In genomic region chr8:60889843-60890519, GRCm38 (mm10) we compare ENCODE assay signal across 8 mouse cellular contexts. TPM values are rescaled to one million over a fixed set of nuclear protein-coding genes. Genes with fewer than 3 reads are reported as not detected.
DNase-seq lines count a peak whose midpoint lies in the region; ATAC-seq and TF ChIP-seq lines count a peak whose summit lies in the region.

Gene Hpf1 (plus strand): TSS chr8:60890418.

- intact Hi-C loops in heart, postnatal 10 days (cut with DNase I), result no loop called here

- 7% methylated on average over 36 of the region's 43 CpGs for WGBS in forebrain, embryonic 13.5 days
- 4% methylated on average over 42 of the region's 43 CpGs for WGBS in large intestine, adult 2 months
- 3% methylated on average over 42 of the region's 43 CpGs for WGBS in liver, postnatal 0 days (ENCODE audit: insufficient replicate concordance)
- WGBS in neural tube, embryonic 14.5 days, result 6% methylated on average over 43 of the region's 43 CpGs

- H3K27me3 ChIP-seq in ES-Bruce4 (ENCODE audit: control insufficient read depth, insufficient read depth, low read length, poor library complexity, severe bottlenecking), result no peaks in the 10 kb centered on the region; the same call in 1 of the 2 replicates
- no peaks in the 10 kb centered on the region for H3K27me3 ChIP-seq in forebrain, embryonic 13.5 days
- no peaks in the 10 kb centered on the region for H3K27me3 ChIP-seq in liver, postnatal 0 days (ENCODE audit: insufficient read depth, low read length)
- H3K27me3 ChIP-seq in neural tube, embryonic 14.5 days (ENCODE audit: control insufficient read depth, insufficient read depth, low read length), result no peaks in the 10 kb centered on the region

- no peak within 1 kb of the TSS for H3K27ac ChIP-seq in ES-Bruce4 (ENCODE audit: insufficient read depth, low read length)
- H3K27ac ChIP-seq in forebrain, embryonic 13.5 days, result no peak within 1 kb of the TSS
- H3K27ac ChIP-seq in liver, postnatal 0 days (ENCODE audit: low read depth), result peak within 1 kb of the TSS; percentile 45; the same call in 1 of the 2 replicates
- H3K27ac ChIP-seq in neural tube, embryonic 14.5 days (ENCODE audit: low read depth, low read length), result peak within 1 kb of the TSS; percentile 44; the same call in 1 of the 2 replicates

- H3K9me3 ChIP-seq in ES-Bruce4 (replicated peaks; ENCODE audit: control insufficient read depth, insufficient read depth, low read length, poor library complexity, severe bottlenecking), result no peaks in the 10 kb centered on the region
- no peaks in the 10 kb centered on the region for H3K9me3 ChIP-seq in forebrain, embryonic 13.5 days (replicated peaks)
- no peaks in the 10 kb centered on the region for H3K9me3 ChIP-seq in liver, postnatal 0 days (ENCODE audit: low read length)
- H3K9me3 ChIP-seq in neural tube, embryonic 14.5 days (ENCODE audit: control insufficient read depth, low read length), result no peaks in the 10 kb centered on the region

- peak; percentile 40 for TF ChIP-seq POLR2A in ES-Bruce4 (IDR thresholded peaks at IDR 0.05; ENCODE audit: insufficient read depth, low read length)

- H3K4me1 ChIP-seq in ES-Bruce4 (ENCODE audit: control insufficient read depth, insufficient read depth, low read length), result no peaks in the 10 kb centered on the region
- peaks cover 25% of the 10 kb centered on the region for H3K4me1 ChIP-seq in forebrain, embryonic 13.5 days
- H3K4me1 ChIP-seq in liver, postnatal 0 days (ENCODE audit: insufficient read depth), result peaks cover 11% of the 10 kb centered on the region
- peaks cover 11% of the 10 kb centered on the region; the same call in 1 of the 2 replicates for H3K4me1 ChIP-seq in neural tube, embryonic 14.5 days (ENCODE audit: control insufficient read depth, insufficient read depth, low read length)

- DNase-seq in heart, postnatal 10 days, result peak; percentile 96
- DNase-seq in large intestine, adult 2 months (ENCODE audit: low read depth, low spot score), result peak; percentile 96
- DNase-seq in liver, postnatal 0 days, result peak; percentile 98
- DNase-seq in testis, postnatal 10 days (ENCODE audit: low spot score), result peak; percentile 97

- TF ChIP-seq CTCF in ES-Bruce4 (IDR thresholded peaks at IDR 0.05; ENCODE audit: low read depth, low read length), result no peak
- TF ChIP-seq CTCF in liver, postnatal 0 days (IDR thresholded peaks at IDR 0.05; ENCODE audit: low read depth), result no peak

- peak within 1 kb of the TSS; percentile 88 for H3K9ac ChIP-seq in ES-Bruce4 (ENCODE audit: low read depth, poor library complexity, severe bottlenecking)
- H3K9ac ChIP-seq in forebrain, embryonic 13.5 days, result peak within 1 kb of the TSS; percentile 85
- H3K9ac ChIP-seq in liver, postnatal 0 days (replicated peaks), result peak within 1 kb of the TSS; percentile 73
- peak within 1 kb of the TSS; percentile 71 for H3K9ac ChIP-seq in neural tube, embryonic 14.5 days (replicated peaks; ENCODE audit: low read depth, low read length)

- H3K4me3 ChIP-seq in ES-Bruce4 (ENCODE audit: low read depth, low read length), result peak within 1 kb of the TSS; percentile 96
- H3K4me3 ChIP-seq in forebrain, embryonic 13.5 days, result peak within 1 kb of the TSS; percentile 79
- H3K4me3 ChIP-seq in liver, postnatal 0 days (ENCODE audit: low read depth, low read length), result peak within 1 kb of the TSS; percentile 72
- H3K4me3 ChIP-seq in neural tube, embryonic 14.5 days (ENCODE audit: low read depth, low read length), result peak within 1 kb of the TSS; percentile 64

- TF ChIP-seq EP300 in ES-Bruce4 (IDR thresholded peaks at IDR 0.05; ENCODE audit: insufficient read depth, low read depth, low read length), result no peak
- TF ChIP-seq EP300 in liver, postnatal 0 days (IDR thresholded peaks at IDR 0.05; ENCODE audit: low read depth), result no peak

- peaks cover 14% of the 10 kb centered on the region for H3K36me3 ChIP-seq in ES-Bruce4 (ENCODE audit: control insufficient read depth, insufficient read depth, low read length, poor library complexity, severe bottlenecking)
- peaks cover 5% of the 10 kb centered on the region; the same call in 1 of the 2 replicates for H3K36me3 ChIP-seq in forebrain, embryonic 13.5 days (ENCODE audit: poor library complexity, severe bottlenecking)
- H3K36me3 ChIP-seq in liver, postnatal 0 days (replicated peaks; ENCODE audit: insufficient read depth, low read length), result no peaks in the 10 kb centered on the region
- H3K36me3 ChIP-seq in neural tube, embryonic 14.5 days (ENCODE audit: control insufficient read depth, insufficient read depth, low read length), result 0 out of 2 replicates have a peak, but pooled peaks cover 3% of the 10 kb centered on the region

- ATAC-seq in cerebellum, adult (ENCODE audit: insufficient number of reproducible peaks, low FRiP score, low TSS enrichment), result peak; percentile 99
- peak; percentile 98 for ATAC-seq in forebrain, embryonic 13.5 days
- peak; percentile 100 for ATAC-seq in liver, postnatal 0 days
- peak; percentile 99 for ATAC-seq in neural tube, embryonic 14.5 days (ENCODE audit: low read depth)

- H3K4me2 ChIP-seq in forebrain, embryonic 13.5 days, result peak within 1 kb of the TSS; percentile 75
- H3K4me2 ChIP-seq in liver, postnatal 0 days (ENCODE audit: low read depth, low read length), result peak within 1 kb of the TSS; percentile 67
- H3K4me2 ChIP-seq in neural tube, embryonic 14.5 days (ENCODE audit: low read depth, low read length), result peak within 1 kb of the TSS; percentile 73

RNA-seq across cellular contexts. Expression of gene Hpf1, which starts in this region (rescaled TPM):
- 96.8 and 108 TPM in 2 replicates for polyA plus RNA-seq in ES-Bruce4 (2011; ENCODE audit: insufficient read depth, insufficient read length, low read depth, missing spikeins)
- polyA plus RNA-seq in forebrain, embryonic 13.5 days (2015; fragmentation: Nextera tagmentation; extraction: Ambion mirVana), result 118 and 123 TPM in 2 replicates
- 10 to 100 TPM; 22.5 to 26.8 TPM for total RNA-seq in heart, postnatal 10 days (2021)
- 4.9 and 5.4 TPM in 2 replicates for polyA plus RNA-seq in large intestine, adult 2 months (2012; rRNA removed)
- polyA plus RNA-seq in liver, postnatal 0 days (2015; fragmentation: Nextera tagmentation; extraction: Ambion mirVana), result 40.8 and 43.4 TPM in 2 replicates
- 95.2 and 101 TPM in 2 replicates for polyA plus RNA-seq in neural tube, embryonic 14.5 days (2014; fragmentation: Nextera tagmentation; extraction: Ambion mirVana)

Comparison
In these comparisons a context has a peak if more than half of its experiments do, and no peak if none do; other contexts are left out.
1. H3K27ac ChIP-seq: peak in liver, postnatal 0 days (single experiment) and neural tube, embryonic 14.5 days (single experiment); none in ES-Bruce4 (single experiment) and forebrain, embryonic 13.5 days (single experiment).
2. Peak in every context shown above with its lines, with median percentiles within 50 percentile points of each other: H3K4me3 ChIP-seq, H3K9ac ChIP-seq, ATAC-seq, H3K4me2 ChIP-seq and DNase-seq.